In the genomic region with DNA sequence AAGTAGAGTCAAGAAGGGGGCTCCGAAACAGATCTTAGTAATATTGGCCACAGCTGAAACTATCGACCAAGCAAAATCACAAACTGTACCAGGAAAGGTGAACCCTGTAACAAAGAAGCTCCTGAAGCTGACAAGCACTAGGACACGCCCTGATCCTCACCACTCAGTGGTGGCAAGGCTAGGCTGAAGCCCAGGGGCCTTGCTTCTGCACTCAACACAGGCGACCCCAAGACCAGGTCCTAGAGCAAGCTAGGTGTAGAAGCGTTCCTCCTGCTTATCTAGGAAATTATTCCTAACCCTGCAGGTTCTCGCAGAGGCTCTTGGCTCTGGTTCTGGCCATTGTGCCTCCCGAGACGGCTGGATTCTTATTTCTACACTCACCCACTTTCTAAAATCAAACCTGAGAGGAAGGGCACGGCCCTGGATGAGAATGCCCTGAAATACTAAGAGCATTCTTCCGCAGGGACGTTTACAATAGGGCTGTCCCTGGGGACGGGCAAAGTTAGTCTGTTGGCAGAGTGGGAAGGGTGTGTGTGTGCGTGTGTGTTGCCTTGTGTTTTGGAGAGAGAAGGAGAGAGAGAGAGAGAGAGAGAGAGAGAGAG, we compare ENCODE assay signal across 8 mouse cellular contexts. TPM values are rescaled to one million over a fixed set of nuclear protein-coding genes. Genes with fewer than 3 reads are reported as not detected.
DNase-seq lines count a peak whose midpoint lies in the region; ATAC-seq and TF ChIP-seq lines count a peak whose summit lies in the region.

No protein-coding gene starts in this region.

- TF ChIP-seq EP300 in lung, postnatal 0 days (IDR thresholded peaks at IDR 0.05) = no peak

- H3K9me3 ChIP-seq in embryonic facial prominence, embryonic 15.5 days (replicated peaks) = no peaks in the 10 kb centered on the region
- no peaks in the 10 kb centered on the region for H3K9me3 ChIP-seq in hindbrain, embryonic 14.5 days (ENCODE audit: control insufficient read depth, low read length)
- H3K9me3 ChIP-seq in lung, postnatal 0 days (ENCODE audit: low read length) = no peaks in the 10 kb centered on the region
- no peaks in the 10 kb centered on the region for H3K9me3 ChIP-seq in stomach, embryonic 16.5 days (replicated peaks; ENCODE audit: control insufficient read depth, low read length)

- no peaks in the 10 kb centered on the region for H3K36me3 ChIP-seq in embryonic facial prominence, embryonic 15.5 days
- no peaks in the 10 kb centered on the region for H3K36me3 ChIP-seq in hindbrain, embryonic 14.5 days (replicated peaks; ENCODE audit: control insufficient read depth, insufficient read depth)
- H3K36me3 ChIP-seq in lung, postnatal 0 days (ENCODE audit: insufficient read depth, low read length) = no peaks in the 10 kb centered on the region
- no peaks in the 10 kb centered on the region for H3K36me3 ChIP-seq in stomach, embryonic 16.5 days (ENCODE audit: control insufficient read depth, insufficient read depth, low read length)

- H3K4me1 ChIP-seq in embryonic facial prominence, embryonic 15.5 days = peaks cover 57% of the 10 kb centered on the region
- H3K4me1 ChIP-seq in hindbrain, embryonic 14.5 days (replicated peaks; ENCODE audit: control insufficient read depth, insufficient read depth, low read length) = peaks cover 10% of the 10 kb centered on the region
- H3K4me1 ChIP-seq in lung, postnatal 0 days (ENCODE audit: insufficient read depth, low read depth, low read length) = peaks cover 6% of the 10 kb centered on the region
- H3K4me1 ChIP-seq in stomach, embryonic 16.5 days (ENCODE audit: control insufficient read depth, insufficient read depth, low read length) = peaks cover 21% of the 10 kb centered on the region

- no peaks in the 10 kb centered on the region for H3K27me3 ChIP-seq in embryonic facial prominence, embryonic 15.5 days
- H3K27me3 ChIP-seq in hindbrain, embryonic 14.5 days (ENCODE audit: control insufficient read depth, insufficient read depth, low read length) = peaks cover 13% of the 10 kb centered on the region
- no peaks in the 10 kb centered on the region for H3K27me3 ChIP-seq in lung, postnatal 0 days (replicated peaks; ENCODE audit: insufficient read depth, low read length)
- H3K27me3 ChIP-seq in stomach, embryonic 16.5 days (ENCODE audit: control insufficient read depth, insufficient read depth, low read length) = no peaks in the 10 kb centered on the region

- H3K4me3 ChIP-seq in embryonic facial prominence, embryonic 15.5 days (replicated peaks) = peak overlapping the region; percentile 74
- H3K4me3 ChIP-seq in hindbrain, embryonic 14.5 days (replicated peaks; ENCODE audit: low read length) = peak overlapping the region; percentile 45
- H3K4me3 ChIP-seq in lung, postnatal 0 days (ENCODE audit: low read depth, low read length) = peak overlapping the region; percentile 61
- H3K4me3 ChIP-seq in stomach, embryonic 16.5 days (replicated peaks; ENCODE audit: low read length) = peak overlapping the region; percentile 69

- 8% methylated on average over 13 of the region's 13 CpGs for WGBS in embryonic facial prominence, embryonic 15.5 days
- WGBS in hindbrain, embryonic 14.5 days = 20% methylated on average over 13 of the region's 13 CpGs
- WGBS in lung, postnatal 0 days = 13% methylated on average over 13 of the region's 13 CpGs
- 13% methylated on average over 13 of the region's 13 CpGs for WGBS in stomach, embryonic 16.5 days

- H3K9ac ChIP-seq in embryonic facial prominence, embryonic 15.5 days = no peak overlapping the region
- H3K9ac ChIP-seq in hindbrain, embryonic 14.5 days = peak overlapping the region; percentile 55
- H3K9ac ChIP-seq in lung, postnatal 0 days (replicated peaks; ENCODE audit: low read depth) = no peak overlapping the region
- peak overlapping the region; percentile 49 for H3K9ac ChIP-seq in stomach, embryonic 16.5 days (ENCODE audit: low read length)

- H3K27ac ChIP-seq in embryonic facial prominence, embryonic 15.5 days (replicated peaks) = peak overlapping the region; percentile 98
- no peak overlapping the region; the same call in 1 of the 2 replicates for H3K27ac ChIP-seq in hindbrain, embryonic 14.5 days
- H3K27ac ChIP-seq in lung, postnatal 0 days (ENCODE audit: low read length) = peak overlapping the region; percentile 94
- peak overlapping the region; percentile 95 for H3K27ac ChIP-seq in stomach, embryonic 16.5 days (ENCODE audit: low read length)

- TF ChIP-seq CTCF in lung, postnatal 0 days (IDR thresholded peaks at IDR 0.05) = no peak

- ATAC-seq in embryonic facial prominence, embryonic 15.5 days (ENCODE audit: insufficient number of reproducible peaks, low FRiP score, low TSS enrichment, low read depth) = peak; percentile 15
- peak; percentile 41; the same call in 1 of the 2 replicates for ATAC-seq in hindbrain, embryonic 14.5 days (ENCODE audit: low FRiP score)
- ATAC-seq in lung, postnatal 0 days = peak; percentile 43
- 0 out of 2 replicates have a peak, but pooled peaks have one; percentile 5 for ATAC-seq in stomach, embryonic 16.5 days (ENCODE audit: insufficient read depth, low FRiP score)
- ATAC-seq in activated CD4-positive, CD25-positive, alpha-beta regulatory T cell, adult 4 months = no peak

- H3K4me2 ChIP-seq in embryonic facial prominence, embryonic 15.5 days (replicated peaks) = peak overlapping the region; percentile 73
- H3K4me2 ChIP-seq in hindbrain, embryonic 14.5 days (replicated peaks) = peak overlapping the region; percentile 82
- peak overlapping the region; percentile 78 for H3K4me2 ChIP-seq in lung, postnatal 0 days (replicated peaks; ENCODE audit: low read depth, low read length)
- H3K4me2 ChIP-seq in stomach, embryonic 16.5 days (ENCODE audit: low read depth, low read length) = peak overlapping the region; percentile 59

- peak; percentile 6 for DNase-seq in right cerebral cortex, postnatal 4 days
- no peak for DNase-seq in right cerebral cortex, postnatal 25 days
- DNase-seq in hindbrain, embryonic 14.5 days (ENCODE audit: low spot score) = no peak
- DNase-seq in lung, postnatal 0 days (ENCODE audit: low spot score) = peak; percentile 52
- no peak for DNase-seq in T-cell, adult 2 months (ENCODE audit: low spot score)

RNA-seq across cellular contexts. Expression of a gene that starts 0.4 kb away (rescaled TPM):
- polyA plus RNA-seq in embryonic facial prominence, embryonic 15.5 days (2015; fragmentation: Nextera tagmentation; extraction: Ambion mirVana) = 700 and 709 TPM in 2 replicates
- polyA plus RNA-seq in hindbrain, embryonic 14.5 days (2014; fragmentation: Nextera tagmentation; extraction: Ambion mirVana) = 172 and 201 TPM in 2 replicates
- polyA plus RNA-seq in lung, postnatal 0 days (2015; fragmentation: Nextera tagmentation; extraction: Ambion mirVana) = 395 and 447 TPM in 2 replicates
- 575 and 603 TPM in 2 replicates for polyA plus RNA-seq in stomach, embryonic 16.5 days (2015; fragmentation: Nextera tagmentation; extraction: Ambion mirVana)
- 1,000 to 10,000 TPM; 1,196 to 1,341 TPM for polyA plus RNA-seq in activated CD4-positive, CD25-positive, alpha-beta regulatory T cell, adult 4 months (2017; shearing (Covaris generic))

RNA-seq across cellular contexts. Expression of a gene that starts 34.2 kb away (rescaled TPM):
- 1,723 and 1,932 TPM in 2 replicates for polyA plus RNA-seq in embryonic facial prominence, embryonic 15.5 days (2015; fragmentation: Nextera tagmentation; extraction: Ambion mirVana)
- 185 and 218 TPM in 2 replicates for polyA plus RNA-seq in hindbrain, embryonic 14.5 days (2014; fragmentation: Nextera tagmentation; extraction: Ambion mirVana)
- polyA plus RNA-seq in lung, postnatal 0 days (2015; fragmentation: Nextera tagmentation; extraction: Ambion mirVana) = 2,427 and 2,513 TPM in 2 replicates
- 2,104 and 2,339 TPM in 2 replicates for polyA plus RNA-seq in stomach, embryonic 16.5 days (2015; fragmentation: Nextera tagmentation; extraction: Ambion mirVana)
- 1,000 to 10,000 TPM; 1,103 to 1,136 TPM for polyA plus RNA-seq in activated CD4-positive, CD25-positive, alpha-beta regulatory T cell, adult 4 months (2017; shearing (Covaris generic))

Comparison
In these comparisons a context has a peak if more than half of its experiments do, and no peak if none do; other contexts are left out.
1. DNase-seq: peak in right cerebral cortex, postnatal 4 days (single experiment) and lung, postnatal 0 days (single experiment); none in right cerebral cortex, postnatal 25 days (single experiment), hindbrain, embryonic 14.5 days (single experiment) and T-cell, adult 2 months (single experiment).
2. H3K9ac ChIP-seq: peak in hindbrain, embryonic 14.5 days (single experiment) and stomach, embryonic 16.5 days (single experiment); none in embryonic facial prominence, embryonic 15.5 days (single experiment) and lung, postnatal 0 days (single experiment).
3. Peak in every context shown above with its lines, with median percentiles within 50 percentile points of each other: H3K4me2 ChIP-seq and H3K4me3 ChIP-seq.